Mouse (Mus musculus) thymus, adult 2 months (tissue): ENCODE results near the gene Tpcn1.

Source experiments
- CTCF ChIP-seq: fragments of 200-500 bp; IDR thresholded peaks from 2 replicates; pipeline ENCODE4 v1.5.1; 2012; ENCODE audit warnings: mild to moderate bottlenecking, control low read depth, low read length, moderate library complexity, borderline replicate concordance; ENCODE audit not compliant: control insufficient read depth, poor library complexity, insufficient read depth; ENCODE audit errors: extremely low read depth
- POLR2A ChIP-seq: fragments of 200-500 bp; IDR thresholded peaks from 2 replicates; pipeline ENCODE4 v1.6.1; 2012; ENCODE audit warnings: mild to moderate bottlenecking, low read length, control low read depth, moderate library complexity; ENCODE audit not compliant: control insufficient read depth, poor library complexity, insufficient read depth; ENCODE audit errors: extremely low read depth

DNA sequence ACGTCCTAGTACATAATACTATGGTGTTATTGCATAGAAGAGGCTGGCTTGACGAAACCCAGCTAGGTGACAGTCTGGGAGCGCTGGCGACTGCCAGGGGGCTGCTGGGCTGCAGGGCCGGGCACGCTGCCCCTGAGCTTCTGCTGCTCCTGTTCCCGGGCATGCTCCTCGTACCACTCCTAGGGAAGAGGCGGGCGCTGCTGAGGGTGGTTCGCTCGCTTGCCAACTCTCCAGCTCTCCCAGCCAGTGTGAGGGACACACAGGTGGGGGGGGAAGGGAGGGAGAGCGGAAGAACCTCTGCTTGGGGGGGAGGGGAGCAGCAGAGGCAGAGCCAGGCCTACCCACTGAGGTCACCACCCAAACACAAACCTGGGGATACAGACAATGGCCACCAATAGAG lies 52.4 kb downstream of the Tpcn1 start:
- TF ChIP-seq CTCF (no peak), POLR2A (no peak)
